Comparison of ENCODE assay signal across 21 mouse cellular contexts in genomic region chr15:89585101-89585500, GRCm38 (mm10). TPM values are rescaled to one million over a fixed set of nuclear protein-coding genes. Genes with fewer than 3 reads are reported as not detected.
DNase-seq lines count a peak whose midpoint lies in the region; ATAC-seq and TF ChIP-seq lines count a peak whose summit lies in the region.
"Had no signal": no experiment of that assay in that cellular context is flagged by ENCODE, and none has a peak within 500 bp of the region (broad histone marks: within the 10 kb centered on the region; RNA-seq: fewer than 3 reads in every experiment).

No protein-coding gene starts in this region.

- no peaks in the 10 kb centered on the region for H3K27me3 ChIP-seq in lung, embryonic 14.5 days (ENCODE audit: insufficient read depth, low read length)
- peaks cover 4% of the 10 kb centered on the region; the same call in 1 of the 2 replicates for H3K27me3 ChIP-seq in E14TG2a.4 (ENCODE audit: insufficient read depth, low read length)
- no peaks in the 10 kb centered on the region for H3K27me3 ChIP-seq in kidney, embryonic 16.5 days (ENCODE audit: insufficient read depth, low read length)
- H3K27me3 ChIP-seq: hindbrain, embryonic 13.5 days; liver, embryonic 12.5 days; neural tube, embryonic 13.5 days had no signal

- H3K4me2 ChIP-seq in lung, embryonic 14.5 days: no peak overlapping the region
- no peak overlapping the region for H3K4me2 ChIP-seq in kidney, embryonic 16.5 days (replicated peaks; ENCODE audit: low read depth, low read length)
- H3K4me2 ChIP-seq: hindbrain, embryonic 13.5 days; liver, embryonic 12.5 days; neural tube, embryonic 13.5 days had no signal

- H3K4me3 ChIP-seq in gastrocnemius, adult 2 months: 0 out of 2 replicates have a peak overlapping the region, but pooled peaks have one; percentile 19
- H3K4me3 ChIP-seq in lung, embryonic 14.5 days (ENCODE audit: low read depth, low read length): no peak overlapping the region
- peak overlapping the region; percentile 11; the same call in 1 of the 2 replicates for H3K4me3 ChIP-seq in E14TG2a.4 (replicated peaks; ENCODE audit: low read length)
- no peak overlapping the region for H3K4me3 ChIP-seq in kidney, embryonic 16.5 days (ENCODE audit: low read length)
- H3K4me3 ChIP-seq: hindbrain, embryonic 13.5 days; liver, embryonic 12.5 days; midbrain, embryonic 10.5 days; neural tube, embryonic 13.5 days had no signal

- no peaks in the 10 kb centered on the region for H3K9me3 ChIP-seq in lung, embryonic 14.5 days (ENCODE audit: low read depth, low read length)
- peaks cover 7% of the 10 kb centered on the region for H3K9me3 ChIP-seq in E14TG2a.4 (ENCODE audit: low read length)
- H3K9me3 ChIP-seq in kidney, embryonic 16.5 days (ENCODE audit: low read length): no peaks in the 10 kb centered on the region
- H3K9me3 ChIP-seq: hindbrain, embryonic 13.5 days; liver, embryonic 12.5 days; midbrain, embryonic 10.5 days; neural tube, embryonic 13.5 days had no signal

- ATAC-seq in lung, embryonic 14.5 days (ENCODE audit: insufficient read depth): no peak
- ATAC-seq in monocyte, adult 5-6 weeks (replicated peaks; ENCODE audit: insufficient number of reproducible peaks, low FRiP score, low TSS enrichment, poor library complexity, severe bottlenecking): no peak
- no peak for ATAC-seq in kidney, embryonic 16.5 days (ENCODE audit: low FRiP score, low TSS enrichment)
- ATAC-seq: forebrain, postnatal 0 days; inflammation-experienced regulatory T-cells, adult 6 months; liver, embryonic 12.5 days had no signal

- no peak for DNase-seq in gastrocnemius, adult 2 months
- no peak for DNase-seq in gastrocnemius, adult 8-10 months (ENCODE audit: low spot score in 2 of 2)
- peak; percentile 12 for DNase-seq in lung, embryonic 14.5 days
- no peak for DNase-seq in lung, postnatal 25 days (ENCODE audit: low spot score)
- peak; percentile 29 for DNase-seq in heart, postnatal 4 days
- DNase-seq: adrenal gland, postnatal 25 days; cerebellum, adult 11-12 months; embryo, embryonic 11 days; forebrain, postnatal 0 days; lung, postnatal 14 days; thymus, postnatal 36 days had no signal

- no peak for TF ChIP-seq CTCF in gastrocnemius, adult 2 months (IDR thresholded peaks at IDR 0.05)
- TF ChIP-seq CTCF in lung, embryonic 14.5 days (IDR thresholded peaks at IDR 0.05; ENCODE audit: low read depth): no peak
- no peak for TF ChIP-seq CTCF in E14TG2a.4 (conservative IDR thresholded peaks at IDR 0.05; ENCODE audit: low read length)

- H3K27ac ChIP-seq in gastrocnemius, adult 2 months: peak overlapping the region; percentile 74
- no peak overlapping the region for H3K27ac ChIP-seq in lung, embryonic 14.5 days (ENCODE audit: low read depth)
- no peak overlapping the region for H3K27ac ChIP-seq in kidney, embryonic 16.5 days (ENCODE audit: low read length)
- H3K27ac ChIP-seq: hindbrain, embryonic 13.5 days; liver, embryonic 12.5 days; midbrain, embryonic 10.5 days; neural tube, embryonic 13.5 days had no signal

- intact Hi-C loops in gastrocnemius, adult 2 months (cut with DNase I): no loop called here

- peaks cover 17% of the 10 kb centered on the region; the same call in 1 of the 2 replicates for H3K36me3 ChIP-seq in lung, embryonic 14.5 days (ENCODE audit: insufficient read depth)
- H3K36me3 ChIP-seq in E14TG2a.4 (ENCODE audit: insufficient read depth, low read length): no peaks in the 10 kb centered on the region
- H3K36me3 ChIP-seq in kidney, embryonic 16.5 days (ENCODE audit: insufficient read depth, low read length): peaks cover 17% of the 10 kb centered on the region; the same call in 1 of the 2 replicates

- H3K4me1 ChIP-seq in lung, embryonic 14.5 days (ENCODE audit: insufficient read depth): no peaks in the 10 kb centered on the region
- peaks cover 33% of the 10 kb centered on the region for H3K4me1 ChIP-seq in E14TG2a.4 (replicated peaks; ENCODE audit: low read depth, low read length)
- H3K4me1 ChIP-seq in kidney, embryonic 16.5 days (ENCODE audit: insufficient read depth, low read length): peaks cover 7% of the 10 kb centered on the region; the same call in 1 of the 2 replicates

- WGBS in lung, embryonic 14.5 days: 80% methylated on average over 5 of the region's 5 CpGs
- WGBS in kidney, embryonic 16.5 days: 76% methylated on average over 5 of the region's 5 CpGs

- H3K9ac ChIP-seq in lung, embryonic 14.5 days: no peak overlapping the region
- no peak overlapping the region for H3K9ac ChIP-seq in kidney, embryonic 16.5 days (replicated peaks; ENCODE audit: low read length)
- H3K9ac ChIP-seq: forebrain, postnatal 0 days; hindbrain, embryonic 13.5 days; liver, embryonic 12.5 days; neural tube, embryonic 13.5 days had no signal

RNA-seq across cellular contexts. Expression of gene Rabl2, which starts 6.6 kb away (rescaled TPM):
- 1 to 10 TPM; 2.3 to 2.7 TPM for total RNA-seq in gastrocnemius, adult 2 months (2021)
- 1 to 10 TPM; 2.2 to 3.0 (median 2.6) TPM for total RNA-seq in gastrocnemius, adult 8-10 months (2022)
- polyA plus RNA-seq in lung, embryonic 14.5 days (2014; fragmentation: Nextera tagmentation; extraction: Ambion mirVana): 53.8 and 55.3 TPM in 2 replicates
- total RNA-seq in heart, postnatal 4 days (2021): 1 to 10 TPM; 6.9 to 8.3 TPM
- total RNA-seq in monocyte, adult 5-6 weeks (2017): 0.87 to 1.2 TPM in 2 of 3 replicates, not detected in the other
- polyA plus RNA-seq in kidney, embryonic 16.5 days (2015; fragmentation: Nextera tagmentation; extraction: Ambion mirVana): 56.1 and 59.5 TPM in 2 replicates

RNA-seq across cellular contexts. Expression of gene Acr, which starts 17.0 kb away (rescaled TPM):
- under 1 TPM in 1 of 2 experiments, not detected in 1; 0.23 TPM for total RNA-seq in gastrocnemius, adult 2 months (2021)
- under 1 TPM in 1 of 4 experiments, not detected in 3; 0.51 TPM for total RNA-seq in gastrocnemius, adult 8-10 months (2022)
- 0.16 TPM in 1 of 2 replicates, not detected in the other for polyA plus RNA-seq in lung, embryonic 14.5 days (2014; fragmentation: Nextera tagmentation; extraction: Ambion mirVana)
- total RNA-seq in heart, postnatal 4 days (2021): 1 to 10 TPM in 1 of 2 experiments, under 1 TPM in 1; 0.76 to 1.3 TPM
- 0.85 TPM in 1 of 3 replicates, not detected in the others for total RNA-seq in monocyte, adult 5-6 weeks (2017)
- polyA plus RNA-seq in kidney, embryonic 16.5 days (2015; fragmentation: Nextera tagmentation; extraction: Ambion mirVana): 0.15 TPM in 1 of 2 replicates, not detected in the other
- total RNA-seq: MEL had no signal
- polyA plus RNA-seq: inflammation-experienced regulatory T-cells, adult 6 months; limb, embryonic 11.5 days; liver, embryonic 12.5 days had no signal

Comparison
In these comparisons a context has a peak if more than half of its experiments do, and no peak if none do; other contexts are left out.
1. DNase-seq: peak in lung, embryonic 14.5 days (single experiment) and heart, postnatal 4 days (single experiment); none in gastrocnemius, adult 2 months (single experiment), gastrocnemius, adult 8-10 months (0 of 2) and lung, postnatal 25 days (single experiment).
2. H3K4me3 ChIP-seq: peak in gastrocnemius, adult 2 months (single experiment) and E14TG2a.4 (single experiment); none in lung, embryonic 14.5 days (single experiment) and kidney, embryonic 16.5 days (single experiment).